Mouse (Mus musculus) naive thymus-derived CD4-positive, alpha-beta T cell, adult 5 months (primary cell): ENCODE measurements around the gene Tprgl. TPM values are rescaled to one million over a fixed set of nuclear protein-coding genes. Genes with fewer than 3 reads are reported as not detected.

Experiments
- polyA plus RNA-seq: library from polyadenylated mRNA; unstranded; fragments of 100-300 nt; shearing (Covaris generic); gene quantifications from one replicate; pipeline ENCODE4 v1.2.1, GENCODE M21; 2017

The Tprgl gene
- polyA plus RNA-seq: 484 TPM

GRCm38 (mm10) chr4:154160538-154161390 is at the start of gene Tprgl:
Tprgl (minus strand) TSS chr4:154160666.

GRCm38 (mm10) chr4:154170506-154171150 is 10.2 kb upstream of the Tprgl start, which contains the start of gene Megf6:
Megf6 (plus strand) TSS chr4:154170730.

GRCm38 (mm10) chr4:154142211-154143040 is 18.0 kb downstream of the Tprgl start, which contains the start of gene Wrap73:
Wrap73 (plus strand) TSS chr4:154142372.

GRCm38 (mm10) chr4:154140182-154140212 is 20.5 kb downstream of the Tprgl start, which contains the start of gene Trp73:
Trp73 (minus strand) TSS chr4:154140208.

Other genes starting within 250 kb of the Tprgl start
- 38.0 TPM for gene A430005L14Rik, start 203.4 kb downstream of the Tprgl start, polyA plus RNA-seq
- gene Dffb, start 185.5 kb downstream of the Tprgl start, polyA plus RNA-seq: 29.8 TPM
- 12.9 TPM for gene Cep104, start 185.5 kb downstream of the Tprgl start, polyA plus RNA-seq
- gene Lrrc47, start 148.9 kb downstream of the Tprgl start, polyA plus RNA-seq: 58.5 TPM
- not detected for gene Smim1, start 134.4 kb downstream of the Tprgl start, polyA plus RNA-seq
- not detected for gene Ccdc27, start 118.0 kb downstream of the Tprgl start, polyA plus RNA-seq
- gene Trp73, start 20.5 kb downstream of the Tprgl start, polyA plus RNA-seq: not detected
- 33.0 TPM for gene Wrap73, start 18.3 kb downstream of the Tprgl start, polyA plus RNA-seq
- gene Megf6, start 10.1 kb upstream of the Tprgl start, polyA plus RNA-seq: 0.10 TPM
- not detected for gene Arhgef16, start 141.0 kb upstream of the Tprgl start, polyA plus RNA-seq
- not detected for gene B230104I21Rik, start 175.5 kb upstream of the Tprgl start, polyA plus RNA-seq